Mouse (Mus musculus) frontal cortex, adult 2 months (tissue): Measurements from ENCODE around the gene Ccnjl. TPM values are rescaled to one million over a fixed set of nuclear protein-coding genes. Genes with fewer than 3 reads are reported as not detected.
A peak's percentile ranks its signal among the peaks of the same experiment; 100 is the strongest.

ENCODE experiments used
- DNase-seq, 2 experiments: peaks; one replicate each; pipeline ENCODE4 v3.0.0; 2022; ENCODE audit warnings: low spot score in 1 of 2; ENCODE audit errors: extremely low spot score in 1 of 2
- polyA plus RNA-seq: library from polyadenylated mRNA; depleted of rRNA; stranded (reverse); fragments of >200 nt; gene quantifications from 2 replicates; pipeline ENCODE4 v1.2.3, GENCODE M21; 2012

Ccnjl gene
- polyA plus RNA-seq, 1 experiment, result 2.2 TPM

DNA sequence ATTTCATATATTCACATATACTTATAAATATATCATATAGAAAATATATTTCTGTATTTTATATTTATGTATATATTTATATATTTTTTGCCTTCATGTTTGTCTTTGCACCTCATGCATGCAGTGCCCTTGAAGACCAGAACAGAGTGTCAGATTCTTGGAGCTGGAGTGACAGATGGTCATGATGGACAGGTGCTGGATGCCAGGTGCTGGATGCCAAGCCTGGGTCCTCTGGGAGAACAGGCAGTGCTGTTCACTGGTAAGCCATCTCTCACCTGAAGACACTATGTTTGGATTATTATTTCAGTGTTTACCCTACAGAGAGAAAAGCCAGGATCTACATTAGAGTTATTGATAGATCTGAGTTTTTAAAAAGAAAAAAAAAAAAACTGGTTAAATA is 9.8 kb upstream of the Ccnjl start:
- no peak for DNase-seq

DNA sequence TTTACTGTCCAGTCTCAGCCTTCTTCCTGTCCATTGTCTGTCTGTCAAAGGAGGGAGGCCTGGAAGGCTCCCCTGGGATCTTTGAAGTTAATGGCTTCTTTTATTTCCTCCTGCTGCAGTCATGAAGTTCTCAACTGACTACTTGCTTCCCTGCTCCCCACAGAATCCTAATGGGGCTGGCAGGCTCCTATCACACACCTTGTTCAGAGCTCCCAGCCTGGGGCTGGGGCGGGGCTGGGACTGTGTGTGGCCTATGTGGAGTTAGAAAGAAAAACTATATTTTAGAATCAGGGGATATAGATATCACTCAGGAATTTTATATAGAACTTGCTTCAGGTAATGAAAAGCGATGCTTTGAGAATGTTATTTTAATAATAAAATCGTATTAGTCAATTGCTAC is 8.1 kb upstream of the Ccnjl start:
- DNase-seq, result no peak

DNA sequence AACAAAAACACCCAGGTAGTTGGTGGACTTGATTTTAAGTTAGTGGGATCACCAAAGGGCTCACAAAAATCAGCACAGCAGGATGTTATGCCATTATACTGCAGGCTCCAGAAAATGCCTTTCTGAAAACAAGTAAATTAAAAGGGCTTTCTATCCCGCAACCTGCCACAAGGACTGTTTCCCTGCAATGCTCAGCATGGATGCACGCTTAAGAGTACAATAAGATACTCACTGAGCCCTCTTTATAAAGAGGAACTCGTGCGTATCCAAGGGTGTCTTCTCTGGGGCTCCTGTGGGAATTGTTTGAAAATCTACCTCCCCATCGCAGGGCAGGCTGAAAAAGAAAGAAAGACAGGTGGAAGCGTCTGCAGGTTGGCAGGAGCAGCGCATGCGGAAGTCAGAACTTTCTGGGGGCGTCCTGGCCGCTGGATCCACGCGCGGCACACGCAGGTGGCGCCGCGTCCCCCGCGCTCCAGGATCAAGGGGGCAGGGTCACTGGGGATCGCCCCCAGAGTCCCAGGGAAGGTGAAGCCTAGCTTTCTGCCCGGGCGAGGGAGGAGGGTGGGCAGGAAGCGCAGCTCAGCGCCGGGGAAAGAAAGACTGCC is 404 bp upstream of the Ccnjl start:
- peak in 1 of 2 experiments; percentile 56 for DNase-seq

DNA sequence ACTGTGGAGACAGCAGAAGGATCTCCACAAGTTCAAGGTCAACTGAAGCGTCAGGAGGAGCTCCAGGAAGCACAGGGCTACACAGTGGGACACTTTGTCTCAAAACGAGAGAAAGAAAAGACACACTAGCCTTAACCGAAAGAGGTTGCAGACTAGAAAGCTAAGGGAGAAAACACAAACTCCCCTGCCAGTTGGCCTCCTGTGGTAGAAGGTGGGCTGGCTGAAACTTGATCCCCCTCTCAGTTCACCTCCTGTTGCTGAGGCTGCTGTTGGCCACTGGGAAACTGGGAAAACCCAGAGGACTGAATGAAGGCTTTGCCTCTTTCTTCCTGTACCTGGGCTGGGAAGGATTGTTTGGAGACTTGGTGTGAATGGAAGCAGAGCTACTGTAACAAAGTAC is 1.5 kb downstream of the Ccnjl start:
- no peak for DNase-seq

DNA sequence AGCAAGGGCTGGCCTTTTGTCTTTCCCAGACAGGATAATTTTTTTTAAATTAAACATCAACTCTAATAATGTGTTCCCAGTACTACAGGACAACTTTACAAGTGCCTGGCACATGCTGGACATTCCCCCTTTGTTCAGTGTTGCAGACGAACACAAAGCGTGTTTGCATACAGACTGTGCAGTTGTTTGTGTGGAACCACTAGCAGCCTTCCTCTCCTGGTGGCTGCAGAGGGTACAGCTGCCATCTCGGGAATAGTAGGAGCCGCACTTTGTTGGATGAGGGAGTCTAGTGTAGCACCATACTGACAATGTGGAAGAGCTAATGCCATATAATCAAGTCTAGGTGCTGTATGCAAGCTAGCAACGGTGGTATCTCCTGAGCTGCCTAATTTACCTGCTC is 3.0 kb downstream of the Ccnjl start:
- DNase-seq, result peak in 1 of 2 experiments; percentile 21

DNA sequence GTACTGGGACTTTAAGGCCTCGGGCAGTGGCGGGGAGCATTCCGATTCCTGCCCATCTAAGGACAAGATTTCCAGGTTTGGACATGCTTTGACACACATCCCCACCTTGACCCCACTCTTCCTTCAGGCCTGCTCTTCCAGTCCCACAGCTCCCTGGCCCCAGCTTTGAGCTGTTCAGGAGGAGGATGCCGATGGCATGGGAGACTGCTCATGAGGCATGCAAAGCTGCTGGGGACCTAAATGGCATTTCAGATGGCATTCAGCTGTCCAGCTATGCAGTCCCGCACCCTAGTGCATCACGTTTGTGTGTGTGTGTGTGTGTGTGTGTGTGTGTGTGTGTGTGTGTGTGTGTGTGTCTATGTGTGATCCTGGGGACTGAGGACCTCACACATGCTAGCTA is 8.5 kb downstream of the Ccnjl start:
- DNase-seq, result no peak

DNA sequence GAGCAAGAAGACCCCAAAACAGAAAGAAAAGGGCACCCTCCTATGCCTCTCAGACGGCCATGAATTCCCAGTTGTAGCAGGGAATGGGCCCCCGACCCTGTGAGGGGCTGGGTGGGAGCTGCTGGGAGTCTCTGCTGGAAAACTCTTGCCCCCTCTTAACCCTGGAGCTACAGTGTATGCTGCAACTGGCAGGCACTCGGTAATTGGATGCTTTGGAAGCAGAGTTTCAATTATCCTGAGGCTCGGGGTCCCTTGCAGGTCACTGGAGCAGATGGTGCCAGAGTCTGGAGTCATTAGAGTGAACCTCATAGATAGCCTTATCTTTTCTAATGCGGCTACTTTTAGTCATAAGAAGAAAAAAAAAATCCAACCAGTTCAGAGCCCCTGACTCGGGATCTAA is 11.3 kb downstream of the Ccnjl start:
- DNase-seq, result no peak

DNA sequence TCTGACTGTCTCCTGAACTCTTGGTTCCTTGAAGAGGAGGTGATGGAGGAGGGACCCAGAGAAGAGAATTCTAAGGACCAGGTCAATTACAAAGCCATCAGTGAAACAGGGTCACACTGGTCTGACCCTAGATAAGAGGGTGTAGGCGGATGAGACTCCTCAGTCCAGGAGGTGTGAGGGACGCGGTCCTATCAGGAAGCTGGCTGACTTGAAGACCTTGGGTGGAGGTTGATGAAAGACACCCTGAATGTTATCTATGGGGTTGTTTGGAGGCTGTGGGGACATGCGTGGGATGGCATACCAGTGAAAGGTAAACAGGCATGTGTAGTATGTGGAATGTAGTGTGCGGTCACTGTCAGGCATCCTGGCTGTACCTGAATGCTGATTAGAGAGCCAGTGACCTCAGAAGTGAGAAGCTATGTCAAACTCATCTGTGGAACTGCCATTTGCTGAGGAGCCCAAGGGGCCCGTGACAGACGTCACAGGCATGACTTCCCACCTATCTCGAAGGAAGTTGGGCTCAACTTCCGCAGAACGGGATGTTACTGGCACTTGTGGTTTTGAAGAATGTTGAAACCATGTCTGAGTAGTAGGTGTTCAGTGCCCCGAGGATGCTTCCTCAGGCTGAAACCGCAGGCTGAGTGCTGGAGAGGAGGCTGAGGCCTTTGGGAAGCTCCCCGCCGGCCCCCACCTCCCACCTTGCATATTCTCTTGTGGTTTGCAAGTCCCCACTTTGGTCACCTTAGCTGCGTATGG is 15.3 kb downstream of the Ccnjl start:
- DNase-seq, result no peak

DNA sequence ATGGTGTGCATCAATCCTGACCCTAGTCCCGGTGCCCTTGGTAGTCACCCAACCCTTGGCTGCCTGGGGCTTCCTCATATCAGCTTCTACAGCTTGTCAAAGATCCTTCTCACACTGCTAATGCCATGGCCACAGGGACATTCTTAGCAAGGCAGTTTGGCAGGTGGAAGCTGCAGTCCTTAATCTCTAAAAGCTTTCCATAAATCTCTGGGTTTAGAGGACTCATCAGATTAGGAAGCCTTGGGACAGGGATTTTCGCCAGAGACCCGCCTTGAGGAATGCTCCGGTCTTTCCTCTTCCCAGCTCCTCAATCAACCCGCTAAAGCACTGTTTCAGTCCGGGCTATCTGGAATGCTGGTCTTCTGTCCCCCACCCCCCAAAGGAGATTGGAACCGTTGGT is 16.2 kb downstream of the Ccnjl start:
- DNase-seq, result no peak

DNA sequence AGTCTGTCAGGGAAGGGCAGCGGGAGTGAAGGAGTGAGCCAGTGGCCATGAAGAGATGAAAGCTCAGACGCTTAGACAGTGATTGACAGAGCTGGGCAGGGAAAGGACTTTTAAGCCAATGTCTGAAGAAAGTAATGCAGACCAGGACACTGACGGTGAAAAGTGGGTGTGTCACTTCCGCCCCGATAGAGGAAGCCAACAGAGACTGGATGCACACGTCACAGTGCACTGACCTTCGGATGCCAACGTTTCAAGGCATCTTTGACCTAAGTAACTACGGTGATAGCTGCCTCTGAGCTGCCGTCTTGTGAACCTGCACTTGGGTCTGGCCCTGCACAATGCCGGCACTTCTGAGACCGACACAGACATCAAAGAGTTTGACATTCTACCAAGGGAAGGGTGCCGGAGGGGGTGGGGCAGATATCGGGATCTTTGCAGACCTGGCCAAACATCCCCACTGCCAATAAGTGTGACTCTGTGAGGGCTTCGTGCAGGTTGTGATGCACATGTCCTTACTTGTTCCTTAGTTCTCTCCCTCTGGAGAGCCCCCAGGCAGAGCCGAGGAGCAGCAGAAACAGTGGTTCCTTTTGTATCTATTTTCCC is 17.4 kb downstream of the Ccnjl start:
- no peak for DNase-seq

DNA sequence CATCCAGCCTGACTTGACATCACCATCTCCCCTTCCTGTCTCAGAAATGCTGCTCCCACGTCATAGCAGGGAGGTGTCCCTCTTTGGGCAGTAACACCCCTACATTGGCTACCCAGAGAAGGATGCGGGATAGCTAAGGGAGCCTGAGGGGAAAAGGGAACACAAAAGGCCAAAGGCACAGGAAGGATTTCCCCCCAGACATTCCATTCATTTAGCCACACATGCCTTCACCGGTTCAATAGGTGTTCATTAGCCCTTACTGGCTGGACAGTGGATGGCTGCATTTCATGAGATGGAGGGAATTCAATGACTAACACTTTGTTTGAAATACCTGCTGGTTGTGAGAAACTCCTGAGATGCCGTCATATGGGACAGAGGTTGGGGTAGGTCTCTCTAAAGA is 18.1 kb downstream of the Ccnjl start:
- DNase-seq, result no peak

DNA sequence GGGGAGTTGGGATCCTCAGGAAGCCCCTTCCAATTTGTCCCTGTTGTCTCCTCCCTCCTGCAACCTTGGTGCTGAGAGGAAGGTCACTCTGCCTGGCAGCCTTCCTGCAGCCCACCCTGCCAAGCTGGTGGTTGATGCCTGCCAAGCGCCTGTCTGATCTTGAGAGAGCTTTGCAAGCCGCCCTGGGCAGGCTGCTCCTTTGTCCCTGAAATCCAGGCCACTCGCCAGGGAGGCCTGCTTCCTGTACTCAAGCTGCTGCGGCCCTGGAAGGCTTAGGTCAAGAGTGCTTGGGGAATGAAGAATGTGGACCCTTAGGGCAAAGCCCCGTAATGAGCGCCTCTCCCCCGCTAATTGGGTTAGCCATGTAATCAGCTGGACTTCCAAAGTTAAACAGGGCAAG is 19.6 kb downstream of the Ccnjl start:
- peak; percentile 49 to 62 for DNase-seq

DNA sequence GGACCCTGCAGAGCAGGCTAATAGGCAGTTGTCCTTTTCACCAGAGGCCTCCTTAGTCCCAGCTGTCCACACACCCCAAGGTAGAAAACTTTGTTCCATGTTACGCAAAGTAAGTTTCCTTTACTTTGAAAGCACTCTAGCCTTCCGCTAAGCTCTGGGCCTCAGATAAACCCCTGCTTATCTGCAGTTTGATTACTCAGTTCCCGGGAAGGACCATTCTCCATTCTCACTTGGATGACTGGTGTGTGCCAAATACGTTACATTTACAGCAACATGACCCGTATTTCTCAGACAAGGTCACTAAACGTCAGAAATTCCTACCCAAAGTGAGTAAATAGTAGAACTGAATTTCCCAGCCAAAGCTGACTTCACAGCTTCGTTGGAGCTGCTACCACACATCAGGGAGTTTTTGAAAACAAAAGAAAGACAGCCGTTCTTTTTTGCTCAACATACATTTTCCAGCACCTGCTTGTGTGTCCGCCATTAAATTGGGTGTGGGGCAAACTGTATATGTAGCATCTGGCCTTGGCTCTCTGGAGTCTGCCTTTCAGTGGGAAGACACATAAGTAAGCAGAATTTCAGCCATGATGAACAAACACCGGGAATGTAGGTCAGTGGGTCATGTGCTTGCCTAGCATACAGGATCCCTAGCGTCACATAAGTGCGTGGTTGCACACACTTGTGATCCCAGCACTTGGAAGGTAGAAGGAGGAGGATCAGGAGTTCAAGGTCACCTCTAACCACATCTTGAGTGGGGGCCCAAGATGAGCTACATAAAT is 20.3 kb downstream of the Ccnjl start:
- no peak for DNase-seq

DNA sequence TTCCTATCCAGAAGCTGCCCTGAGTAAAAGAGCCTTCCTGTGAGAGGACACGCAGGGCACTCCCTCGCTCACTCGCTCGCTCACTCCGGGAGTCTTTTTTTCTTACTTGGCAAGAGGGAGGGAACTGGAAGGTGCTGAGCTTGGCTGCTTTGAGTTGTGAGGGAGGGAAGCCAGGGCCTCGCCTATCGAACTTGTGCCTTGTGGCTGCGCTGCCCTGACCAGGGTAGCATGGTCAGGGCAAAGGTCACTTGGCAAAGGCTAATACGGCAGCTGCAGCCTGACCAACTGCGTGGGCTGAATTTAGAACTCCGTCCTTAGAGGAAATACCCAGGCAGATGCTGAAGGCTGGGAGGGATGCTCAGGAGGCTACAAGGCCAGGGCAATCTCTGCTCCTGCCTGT is 21.1 kb downstream of the Ccnjl start:
- no peak for DNase-seq

DNA sequence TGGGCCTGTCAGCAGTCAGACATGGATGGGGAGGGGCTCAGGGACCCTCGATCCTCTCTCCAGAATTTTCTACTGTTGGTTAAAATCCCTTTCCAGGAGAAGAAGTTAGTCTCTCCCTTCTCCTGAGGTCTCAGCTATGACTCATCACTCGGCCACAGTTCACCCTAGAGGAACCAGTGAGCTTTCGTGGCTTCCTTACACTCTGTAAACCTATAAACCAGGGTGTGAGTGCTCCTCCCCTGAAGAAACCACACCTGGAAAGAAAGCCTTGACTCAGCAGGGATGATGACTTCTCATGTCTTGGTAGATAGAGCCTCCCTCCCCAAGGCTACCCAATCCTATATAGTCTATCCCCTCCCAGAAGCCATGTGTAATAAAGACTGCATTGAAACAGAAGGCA is 23.2 kb downstream of the Ccnjl start:
- no peak for DNase-seq

DNA sequence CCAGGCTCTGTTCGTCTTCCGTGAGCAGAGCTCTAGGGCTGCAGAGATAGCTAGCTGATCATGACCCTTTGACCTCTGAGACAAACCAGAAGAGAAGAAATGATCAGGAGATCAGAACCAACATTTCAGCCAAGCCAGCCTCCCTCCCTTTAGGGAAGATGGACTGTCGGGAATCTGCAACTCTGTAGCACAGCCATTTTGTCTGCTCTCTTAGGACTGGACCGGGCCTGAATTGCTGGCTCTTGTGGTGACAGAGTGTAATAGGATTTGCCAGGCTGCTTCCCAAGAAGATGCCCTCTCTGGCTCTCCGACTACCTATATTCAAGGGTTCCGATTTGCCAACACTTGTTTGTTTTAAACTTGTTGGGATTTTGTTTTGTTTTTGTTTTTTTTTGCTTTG is 24.1 kb downstream of the Ccnjl start:
- no peak for DNase-seq

DNA sequence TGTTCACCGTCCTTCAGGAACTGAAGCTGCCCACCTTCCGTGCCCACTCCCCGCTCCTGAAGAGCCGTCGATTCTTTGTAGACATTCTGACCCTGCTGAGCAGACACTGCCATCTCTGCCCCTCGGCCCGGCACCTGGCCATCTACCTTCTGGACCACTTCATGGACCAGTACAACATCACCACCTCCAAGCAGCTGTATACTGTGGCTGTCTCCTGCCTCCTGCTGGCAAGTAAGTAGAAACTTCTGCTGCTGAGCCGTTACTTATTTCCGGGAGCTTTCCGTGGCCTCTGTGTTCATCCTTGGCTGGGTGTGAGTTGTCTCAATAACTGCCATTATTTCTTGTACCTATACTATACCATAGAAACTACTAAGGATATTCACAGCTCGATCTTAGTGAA is 28.0 kb downstream of the Ccnjl start:
- no peak for DNase-seq

DNA sequence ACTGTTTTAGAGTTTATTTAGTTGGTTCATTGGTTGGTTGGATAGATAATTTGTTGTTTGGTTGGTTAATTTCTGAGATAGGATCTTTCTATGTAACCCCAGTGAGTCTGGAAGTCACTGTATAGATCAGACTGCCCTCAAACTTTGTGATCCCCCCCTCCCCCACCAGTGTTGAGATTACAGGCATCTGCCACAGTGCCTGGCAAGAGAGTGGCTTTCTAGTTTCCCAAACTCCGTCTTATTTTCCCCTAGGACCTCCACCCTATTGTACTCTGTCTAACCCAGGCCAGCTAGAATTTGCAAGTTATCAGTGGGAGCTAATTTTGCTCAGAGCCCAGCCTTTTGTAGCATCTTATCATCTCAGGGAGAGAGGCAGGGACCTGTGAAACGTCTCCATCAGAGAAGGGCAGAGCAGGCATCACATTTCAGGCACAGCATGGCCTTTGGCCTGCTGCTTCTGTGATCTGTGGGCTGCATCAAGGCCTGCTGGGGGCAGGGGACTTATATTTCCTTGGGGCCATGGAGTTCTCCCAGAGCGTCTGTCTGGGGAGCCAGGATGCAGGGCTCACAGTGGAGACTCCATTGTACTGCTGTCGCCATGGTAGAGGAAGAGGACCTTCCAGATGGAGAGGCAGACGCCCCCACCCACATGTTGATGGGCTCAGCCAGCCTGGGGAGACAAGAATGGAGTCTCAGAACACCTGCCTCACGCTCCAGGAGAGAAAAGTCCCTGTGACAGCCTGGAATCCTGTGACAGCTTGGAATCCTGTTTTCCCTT is 31.1 kb downstream of the Ccnjl start:
- DNase-seq, result peak; percentile 44 to 52

DNA sequence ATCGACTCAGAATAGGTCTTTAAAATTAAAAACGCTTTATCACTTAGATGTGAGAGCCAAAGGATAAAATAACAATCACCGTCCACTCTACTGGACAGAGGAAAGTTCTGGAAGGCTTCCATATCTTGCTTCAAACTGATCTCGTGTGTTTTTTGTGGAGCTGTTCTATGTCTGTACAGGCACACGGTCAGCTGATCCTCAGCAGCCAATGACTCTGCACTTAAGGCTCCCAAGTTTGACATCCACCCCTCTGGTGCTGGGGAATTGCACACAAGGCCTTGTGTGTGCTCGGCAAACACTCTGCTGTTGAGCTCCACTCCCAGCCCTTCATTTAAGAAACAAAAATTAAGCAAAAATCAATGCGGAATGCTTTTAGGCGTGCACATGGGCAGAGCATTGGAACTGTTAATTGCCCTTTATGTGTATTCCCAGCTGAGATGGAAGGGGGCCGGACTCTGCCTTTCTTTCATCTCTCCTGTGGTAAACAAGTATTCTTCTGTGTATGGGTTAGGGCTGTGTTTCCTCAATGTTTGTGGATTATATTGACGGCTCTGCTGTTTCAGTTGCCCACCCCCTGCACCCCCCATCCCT is 35.2 kb downstream of the Ccnjl start:
- DNase-seq, result no peak

DNA sequence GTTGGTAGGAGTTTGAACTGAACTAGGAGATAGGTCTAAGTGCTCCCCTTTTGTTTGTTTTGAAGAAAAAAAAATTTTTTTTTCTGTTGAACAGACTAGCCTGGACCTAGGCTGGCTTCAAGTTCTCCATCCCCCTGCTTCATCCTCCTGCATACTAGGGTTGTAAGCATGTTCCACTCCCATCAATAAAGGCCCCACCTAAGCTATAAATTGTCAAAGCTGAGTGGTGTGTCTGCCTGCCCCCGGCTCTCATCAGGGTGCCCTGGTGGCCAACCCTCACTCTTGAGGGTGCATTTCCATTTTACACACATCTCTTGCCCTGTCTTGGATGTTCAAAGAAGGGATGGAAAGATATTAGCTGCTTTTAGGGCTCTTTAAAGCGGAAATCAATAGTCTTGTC is 36.8 kb downstream of the Ccnjl start:
- no peak for DNase-seq
